Mouse (Mus musculus): ENCODE measurements around the gene Clptm1.
"Not testable (repeated sequence)": the region's sequence is repeated elsewhere in the genome, so short reads cannot be mapped to it uniquely, and the experiment has no call there.

Clptm1 gene

GRCm38 (mm10) chr7:19691873-19692865, 27.3 kb upstream of the Clptm1 start, which contains the start of gene Apoc1:
Gene Apoc1 (minus strand): TSS chr7:19692660.
- DNase-seq (ENCODE audit: low read depth), result no peak

GRCm38 (mm10) chr7:19691434-19691833, 26.6 kb upstream of the Clptm1 start:
- DNase-seq (ENCODE audit: low read depth), result no peak

- DNase-seq (ENCODE audit: low read depth), result no peak
Measured at GRCm38 (mm10) chr7:19690845-19691244, 26.0 kb upstream of the Clptm1 start.

DNA sequence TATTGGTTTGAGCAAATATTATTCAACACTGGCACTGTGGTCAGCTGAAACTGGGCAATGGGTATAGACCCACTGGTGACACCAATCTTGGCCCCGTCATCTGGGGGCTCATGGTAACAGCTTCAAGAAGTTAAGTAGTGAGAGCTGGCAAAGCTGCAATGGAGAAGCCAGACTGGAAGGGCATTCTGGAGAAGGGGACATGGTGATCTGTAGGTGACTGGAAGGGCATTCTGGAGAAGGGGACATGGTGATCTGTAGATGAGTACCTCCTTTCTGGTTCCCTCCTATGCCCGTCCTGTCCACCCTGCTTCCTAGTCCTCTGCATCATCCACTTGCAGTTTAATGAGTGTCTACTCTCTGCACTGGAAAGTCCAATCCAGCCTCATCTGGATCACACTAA, 23.8 kb upstream of the Clptm1 start:
- no peak for DNase-seq (ENCODE audit: low read depth)

GRCm38 (mm10) chr7:19688101-19688500, 23.3 kb upstream of the Clptm1 start:
- no peak for DNase-seq (ENCODE audit: low read depth)

DNA sequence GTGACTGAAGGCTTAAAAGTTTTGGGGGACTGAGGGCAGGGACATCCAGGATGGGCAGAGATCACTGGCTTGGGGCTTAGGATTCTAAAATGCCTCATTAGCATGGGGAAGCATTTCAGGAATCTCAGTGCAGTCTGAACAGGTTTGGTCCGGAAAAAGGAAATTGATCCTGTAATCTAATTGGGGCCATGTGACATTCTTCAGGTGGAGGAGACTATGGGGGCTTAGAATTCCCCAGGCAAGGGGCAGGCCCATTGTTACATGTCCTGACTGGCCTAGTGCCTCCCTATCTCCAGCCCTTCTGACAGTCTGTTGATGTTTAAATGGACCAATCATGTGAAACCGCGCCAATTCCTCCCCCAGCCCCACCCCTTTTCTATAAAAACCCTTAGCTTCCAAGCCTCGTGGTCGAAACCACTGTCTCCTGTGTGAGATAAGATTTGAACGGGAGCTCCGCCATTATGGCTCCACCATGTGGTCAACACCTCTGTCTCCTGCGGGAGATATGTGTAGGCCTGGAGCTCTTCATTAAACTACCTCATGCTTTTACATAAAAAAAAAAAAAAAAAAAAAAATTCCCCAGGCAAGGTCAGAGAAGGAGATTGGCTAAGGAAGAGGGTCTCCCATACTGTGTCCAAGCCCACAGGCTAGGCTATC, 22.2 kb upstream of the Clptm1 start:
- not testable (repeated sequence) for DNase-seq (ENCODE audit: low read depth)

DNA sequence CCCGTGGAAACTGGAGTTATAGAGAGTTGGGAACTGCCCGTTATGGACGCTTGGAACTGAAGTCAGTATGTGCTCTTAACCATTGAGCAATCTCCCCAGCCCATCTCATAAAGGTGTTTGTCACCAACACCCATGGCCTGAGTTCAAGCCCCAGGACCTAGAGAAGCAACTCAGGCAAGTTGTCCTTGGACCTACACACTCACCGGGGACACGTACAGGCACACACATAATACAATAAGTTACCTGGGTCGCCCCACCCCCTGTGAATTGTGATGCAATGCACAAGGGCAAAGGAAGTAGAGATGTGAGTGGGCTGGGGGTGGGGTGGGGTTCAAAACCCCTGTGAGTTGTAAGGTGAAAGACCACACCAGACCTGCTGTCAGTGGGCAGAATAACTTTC, 21.7 kb upstream of the Clptm1 start:
- DNase-seq (ENCODE audit: low read depth), result no peak

DNA sequence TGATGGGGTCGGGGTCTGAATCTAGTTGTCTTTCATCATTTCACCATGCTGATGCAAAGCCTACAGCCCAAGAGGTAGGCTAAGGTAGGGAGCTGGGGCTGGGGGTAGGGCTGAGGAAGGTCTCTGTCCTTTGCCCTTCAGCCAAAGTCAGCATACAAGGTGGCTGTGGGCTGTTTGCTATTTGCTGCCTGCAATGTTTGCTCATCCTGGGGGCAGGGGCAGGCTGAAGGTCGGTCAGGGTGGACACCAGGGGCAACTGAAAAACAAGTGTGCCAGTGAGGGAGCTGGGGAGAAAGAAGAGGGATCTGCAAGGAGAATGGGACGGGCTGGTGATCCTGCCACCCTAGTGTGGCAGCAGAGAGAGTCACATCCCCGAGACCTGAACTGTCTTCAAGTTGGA, 20.5 kb upstream of the Clptm1 start:
- no peak for DNase-seq (ENCODE audit: low read depth)

DNA sequence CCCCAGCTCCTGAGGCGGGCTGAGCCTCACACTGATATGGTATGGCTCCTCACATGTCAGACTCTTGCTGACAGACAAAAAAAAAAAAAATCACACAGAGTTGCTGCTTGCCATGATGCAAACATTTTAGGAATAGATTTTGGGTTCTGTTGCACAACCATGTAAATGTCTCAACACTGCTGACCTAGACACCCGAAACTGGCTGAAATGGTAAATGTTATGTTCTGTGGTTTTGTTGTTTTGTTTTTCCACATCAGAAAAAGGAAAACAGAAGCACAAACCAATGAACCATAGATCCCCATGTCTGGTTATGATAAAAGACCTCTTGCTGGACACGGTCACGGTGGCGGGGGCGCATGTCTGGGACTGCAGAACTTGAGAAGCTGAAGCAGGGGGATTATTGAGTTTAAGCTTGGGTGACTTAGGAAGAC, 19.0 kb upstream of the Clptm1 start:
- DNase-seq (ENCODE audit: low read depth), result no peak

DNA sequence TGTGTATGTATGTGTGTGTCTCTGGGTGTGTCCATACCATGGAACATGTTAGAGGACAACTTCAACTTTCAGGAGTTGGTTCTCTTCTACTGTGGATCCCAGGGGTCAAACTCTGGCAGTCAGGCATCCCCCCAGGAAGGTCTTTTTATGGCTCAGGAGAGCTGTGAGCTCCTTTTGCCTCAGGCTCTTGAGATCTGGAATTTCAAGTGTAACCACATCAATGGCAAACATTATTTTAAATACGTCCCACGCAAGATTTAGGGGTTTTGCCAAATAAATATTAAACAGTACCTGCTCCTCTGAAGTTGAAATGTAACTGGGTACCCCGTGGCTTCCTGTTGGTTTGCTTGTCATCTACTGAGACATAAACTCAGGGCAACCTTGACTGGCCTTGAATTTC, 18.1 kb upstream of the Clptm1 start:
- no peak for DNase-seq (ENCODE audit: low read depth)

DNA sequence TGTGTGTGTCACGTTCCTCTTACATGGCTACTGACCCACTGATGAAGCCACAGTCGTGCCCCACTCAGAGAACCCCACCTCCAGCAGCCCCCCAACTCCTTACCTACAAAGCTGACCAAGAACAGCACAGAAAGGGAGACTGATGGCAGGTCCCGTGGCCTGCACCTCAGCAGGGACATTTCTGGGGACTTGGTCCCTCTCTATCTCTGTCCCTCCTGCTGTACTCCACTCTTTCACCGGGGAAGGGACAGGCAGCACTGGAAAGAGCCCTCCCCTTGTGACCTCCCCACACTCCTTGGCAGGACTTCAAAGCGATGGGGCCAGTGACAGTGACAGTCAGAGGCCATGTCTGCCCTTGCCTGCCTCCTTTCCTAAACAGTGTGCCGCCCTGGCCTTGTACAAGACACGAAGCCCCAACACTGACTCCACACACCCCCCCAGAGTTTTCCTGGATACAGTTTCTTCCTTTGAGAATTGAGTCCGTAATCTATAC, 16.4 kb upstream of the Clptm1 start, which contains the start of the genes Gm44805 and Apoc4:
Gene Gm44805, minus strand, starts transcription at position 222 of the 493 bp plus-strand sequence.
Gene Apoc4, minus strand, starts transcription at position 278 of the 493 bp plus-strand sequence.
- no peak for DNase-seq (ENCODE audit: low read depth)

DNA sequence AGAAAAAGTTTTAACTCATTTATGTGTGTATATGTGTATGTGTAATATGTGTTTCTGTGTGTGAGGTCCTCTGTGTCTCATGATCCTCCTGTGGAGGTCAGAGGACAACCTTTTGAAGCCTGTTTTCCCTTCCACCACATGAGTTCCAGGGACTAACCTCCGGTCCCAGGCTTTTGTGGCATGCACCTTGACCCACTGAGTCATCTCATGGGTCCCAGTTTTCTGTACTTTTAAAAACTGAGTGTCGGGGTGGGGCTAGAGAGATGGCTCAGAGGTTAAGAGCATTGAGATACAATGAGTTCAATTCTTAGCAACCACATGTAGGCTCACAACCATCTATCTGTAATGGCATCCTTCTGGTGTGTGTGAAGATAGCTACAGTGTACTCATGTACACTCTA, 15.9 kb upstream of the Clptm1 start:
- DNase-seq (ENCODE audit: low read depth), result no peak

DNA sequence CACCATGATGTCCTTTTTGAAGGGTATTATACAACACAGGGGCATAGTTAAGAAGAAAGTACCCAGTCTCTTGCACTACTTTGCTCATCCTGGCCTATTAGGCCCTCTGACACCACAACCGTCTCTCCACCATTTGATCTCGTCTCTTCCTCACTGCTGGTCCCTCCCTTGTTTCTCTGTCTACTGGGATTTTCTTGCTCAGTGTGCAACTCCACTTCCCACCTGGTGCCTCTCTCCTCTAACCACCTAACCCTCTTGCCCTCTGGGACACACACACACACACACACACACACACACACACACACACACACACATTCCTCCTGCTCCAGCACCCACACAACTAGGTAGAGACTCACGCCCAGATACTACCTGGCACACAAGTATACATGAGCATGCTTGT, 14.1 kb upstream of the Clptm1 start:
- DNase-seq (ENCODE audit: low read depth), result no peak

- no peak for DNase-seq (ENCODE audit: low read depth)
Measured at GRCm38 (mm10) chr7:19677872-19678271, 13.0 kb upstream of the Clptm1 start, which contains the start of gene Apoc2. Gene Apoc2 (minus strand): TSS chr7:19677941.

DNA sequence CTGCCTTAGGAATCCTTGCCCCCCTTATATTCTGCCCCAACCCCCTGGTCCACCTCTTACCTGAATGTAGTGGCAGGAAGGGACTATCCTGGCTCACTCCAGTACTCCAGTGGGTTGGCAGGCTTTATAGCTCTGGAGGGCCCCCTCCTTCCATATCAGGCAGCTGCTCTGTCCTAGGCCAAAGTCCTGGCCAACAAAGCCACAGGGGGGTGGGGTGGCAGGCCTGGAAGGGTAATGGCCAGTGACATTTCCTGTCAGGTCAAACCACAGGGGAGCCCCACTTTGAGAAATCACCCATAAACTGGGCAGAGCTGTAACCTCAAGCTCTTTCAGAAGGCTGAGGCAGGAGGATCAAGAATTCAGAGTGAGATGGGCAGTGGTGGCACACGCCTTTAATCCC, 11.8 kb upstream of the Clptm1 start:
- DNase-seq (ENCODE audit: low read depth), result no peak

DNA sequence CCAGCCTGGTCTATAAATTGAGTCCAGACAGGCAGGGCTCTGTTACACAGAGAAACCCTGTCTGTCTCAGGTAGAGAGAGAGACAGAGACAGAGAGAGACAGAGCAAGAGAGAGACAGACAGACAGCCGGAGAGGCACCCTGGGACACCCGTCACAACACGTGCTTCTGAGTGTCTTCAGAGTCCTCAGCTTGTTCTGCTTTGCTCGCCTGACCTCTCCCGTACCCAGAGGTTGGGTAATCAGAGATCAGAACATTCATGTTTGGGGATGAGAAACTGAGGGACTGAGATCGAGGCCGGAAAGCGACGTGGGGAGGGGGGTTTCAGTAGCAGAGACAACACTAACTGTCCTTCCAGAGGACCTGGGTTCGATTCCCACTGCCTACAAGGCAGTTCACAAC, 11.0 kb upstream of the Clptm1 start:
- DNase-seq (ENCODE audit: low read depth), result no peak

DNA sequence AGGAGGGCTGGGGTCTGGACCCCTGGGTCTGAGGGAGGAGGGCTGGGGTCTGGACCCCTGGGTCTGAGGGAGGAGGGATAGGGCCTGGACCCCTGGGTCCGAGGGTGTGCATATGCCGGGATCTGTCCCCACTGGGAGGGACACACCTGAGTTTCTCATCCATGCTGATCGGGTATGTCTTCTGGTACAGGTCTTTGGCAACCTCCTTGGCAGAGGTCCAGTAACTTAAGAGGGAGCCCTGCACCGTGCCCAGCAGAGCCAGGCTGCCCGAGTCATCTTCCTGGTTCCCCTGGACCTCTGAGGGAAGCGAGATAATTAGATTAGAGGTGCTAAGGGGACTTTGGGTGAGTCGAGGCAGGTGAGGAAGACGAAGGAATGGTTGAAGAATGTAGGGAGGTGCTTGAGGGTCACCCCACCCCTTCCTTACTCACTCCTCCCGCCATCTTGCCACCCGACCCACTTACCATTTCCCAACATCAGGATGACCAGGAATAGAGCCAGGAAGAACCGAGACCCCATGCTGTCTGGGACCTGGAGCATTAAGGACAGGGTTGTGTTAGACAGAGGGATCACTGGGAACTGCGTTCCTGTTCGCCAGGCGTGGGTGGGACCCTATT, 8.4 kb upstream of the Clptm1 start:
- no peak for DNase-seq (ENCODE audit: low read depth)

DNA sequence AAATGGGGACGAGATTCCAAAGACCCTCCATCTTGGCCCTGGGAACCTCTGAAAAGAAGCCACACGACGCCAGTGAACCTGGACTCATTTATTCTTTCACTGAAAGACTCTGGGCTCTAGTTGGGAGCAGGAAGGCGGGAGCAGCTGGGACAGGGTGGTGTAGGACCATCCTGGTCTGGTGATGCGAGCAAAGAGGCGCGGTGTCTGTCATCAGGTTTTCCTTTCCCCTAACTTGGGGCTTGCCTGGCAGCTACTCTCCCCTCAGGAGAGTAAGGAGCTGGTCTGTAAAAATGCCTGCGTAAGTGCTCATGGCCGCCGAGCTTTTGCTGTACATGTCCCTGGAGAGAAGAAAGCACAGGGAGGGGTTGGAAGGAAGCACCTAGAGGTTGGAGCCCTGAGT, 6.7 kb upstream of the Clptm1 start:
- no peak for DNase-seq (ENCODE audit: low read depth)

- DNase-seq (ENCODE audit: low read depth), result peak; percentile 94
Measured at GRCm38 (mm10) chr7:19668947-19669721, 4.3 kb upstream of the Clptm1 start.

DNA sequence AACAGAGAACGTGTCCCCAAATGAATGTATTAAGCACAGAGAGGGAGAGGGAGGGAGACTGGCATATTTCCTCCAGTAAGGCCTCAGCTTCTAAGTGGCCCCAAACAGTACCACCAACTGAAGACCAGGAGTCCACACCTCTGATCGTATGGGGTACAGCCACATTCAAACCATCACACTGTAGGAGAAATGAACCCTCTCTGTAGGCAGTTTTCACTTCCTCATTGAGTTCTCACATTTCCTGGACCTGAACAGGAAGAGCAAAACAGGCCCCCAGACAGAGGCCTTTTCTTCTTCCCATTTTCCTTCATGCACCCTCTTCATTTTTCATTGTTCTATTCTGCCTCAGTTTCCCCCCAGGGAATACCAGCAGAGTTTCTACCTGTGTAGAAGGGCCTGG, 2.6 kb upstream of the Clptm1 start:
- no peak for DNase-seq (ENCODE audit: low read depth)

GRCm38 (mm10) chr7:19666750-19667149, 1.9 kb upstream of the Clptm1 start:
- peak; percentile 40 for DNase-seq (ENCODE audit: low read depth)
